Mouse (Mus musculus): ENCODE measurements at regions not wholly inside any gene's neighbourhood (a gene's known extent, or its start where the extent isn't known, plus 50 kb on each side); places are given as distances from the start of the nearest gene placed in this dataset.

- TF ChIP-seq CTCF (IDR thresholded peaks at IDR 0.05; ENCODE audit: low read depth) (no peak), EP300 (IDR thresholded peaks at IDR 0.05; ENCODE audit: low read depth) (no peak)
These were observed 722.3 kb downstream of the 1700064H15Rik start for GRCm38 (mm10) chr3:18906210-18906609.

Measured in liver, postnatal 0 days (tissue).